Mouse (Mus musculus) midbrain, embryonic 11.5 days (tissue): Measurements from ENCODE around the gene Pdzd8. TPM values are rescaled to one million over a fixed set of nuclear protein-coding genes. Genes with fewer than 3 reads are reported as not detected.

ENCODE experiments used
- ATAC-seq: fragments of 200-750 bp; cut with Nextera tagmentation; 2 replicates; pipeline ENCODE4 v1.8.0; 2017; ENCODE audit warnings: moderate TSS enrichment, moderate library complexity; ENCODE audit not compliant: low FRiP score
- DNase-seq: peaks from one replicate; pipeline ENCODE4 v3.0.0; 2015; ENCODE audit warnings: low spot score; ENCODE audit errors: missing footprints
- H3K27ac ChIP-seq: fragments of 300-500 bp; sonication (generic); 2 replicates; pipeline ENCODE4 v1.5.1; 2014; ENCODE audit warnings: low read depth, low read length
- H3K27me3 ChIP-seq: fragments of 300-500 bp; sonication (generic); 2 replicates; pipeline ENCODE4 v1.6.1; 2014; ENCODE audit warnings: mild to moderate bottlenecking, low read length, moderate library complexity, mixed read lengths; ENCODE audit not compliant: control insufficient read depth, insufficient read depth
- H3K36me3 ChIP-seq: fragments of 300-500 bp; sonication (generic); 2 replicates; pipeline ENCODE4 v1.6.1; 2014; ENCODE audit warnings: mild to moderate bottlenecking, low read length, moderate library complexity, mixed read lengths; ENCODE audit not compliant: control insufficient read depth, insufficient read depth
- H3K4me1 ChIP-seq: fragments of 300-500 bp; sonication (generic); 2 replicates; pipeline ENCODE4 v1.6.1; 2014; ENCODE audit warnings: low read length; ENCODE audit not compliant: control insufficient read depth, insufficient read depth
- H3K4me2 ChIP-seq: fragments of 300-500 bp; sonication (generic); 2 replicates; pipeline ENCODE4 v1.6.1; 2014; ENCODE audit warnings: mild to moderate bottlenecking, moderate library complexity
- H3K4me3 ChIP-seq: fragments of 300-500 bp; sonication (generic); 2 replicates; pipeline ENCODE4 v1.5.1; 2014; ENCODE audit warnings: low read depth, low read length
- H3K9ac ChIP-seq: fragments of 300-500 bp; sonication (generic); 2 replicates; pipeline ENCODE4 v1.6.1; 2014; ENCODE audit warnings: low read length
- H3K9me3 ChIP-seq: fragments of 300-500 bp; sonication (generic); 2 replicates; pipeline ENCODE4 v1.6.1; 2016; ENCODE audit warnings: low read length; ENCODE audit not compliant: control insufficient read depth
- WGBS: fragments of 180-500 bp; shearing (Covaris S2); extraction: QIAGEN DNeasy Blood & Tissue Kit; methylation state at CpG from one replicate; pipeline ENCODE4 v1.1.7; 2014; 5-methylcytosine and 5-hydroxymethylcytosine counted together
- polyA plus RNA-seq: library from polyadenylated mRNA; unstranded; fragments of >200 nt; fragmentation: Nextera tagmentation; extraction: Ambion mirVana; gene quantifications from 2 replicates; pipeline ENCODE4 v1.2.1, GENCODE M21; 2014

Gene Pdzd8
- polyA plus RNA-seq, 1 experiment from 2014 or later: 12.9 TPM

DNA sequence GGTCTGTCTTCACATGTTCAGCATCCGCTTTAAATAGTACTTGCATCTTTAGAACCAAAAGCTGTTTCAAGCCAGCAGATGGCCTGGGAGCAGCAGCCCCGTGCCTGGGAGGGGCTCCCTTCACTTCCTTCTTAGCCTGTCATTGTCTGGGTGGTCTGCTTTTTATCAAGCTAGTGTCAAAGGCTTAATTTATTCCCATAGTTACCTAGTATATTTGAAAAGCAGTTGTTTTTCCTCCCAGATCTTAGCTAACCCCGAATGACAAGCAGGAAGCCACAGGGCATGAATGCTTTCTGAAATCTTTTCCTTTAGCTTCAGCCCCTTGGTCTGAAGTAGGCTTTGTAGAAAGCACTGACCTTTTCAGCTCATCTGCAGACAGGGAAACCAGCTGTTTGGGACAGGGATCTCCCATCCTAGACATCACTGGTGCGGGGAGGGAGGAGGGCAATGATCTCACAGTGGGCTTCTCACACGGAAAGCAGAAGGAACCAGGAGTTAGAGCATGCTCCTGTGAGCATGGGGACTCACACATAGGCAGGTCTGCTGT, 78.1 kb downstream of the Pdzd8 start:
- Histone ChIP-seq H3K4me3 (no peak overlapping the region), H3K4me2 (no peak overlapping the region), H3K36me3 (no peaks in the 10 kb centered on the region), H3K4me1 (peaks cover 26% of the 10 kb centered on the region), H3K9ac (0 out of 2 replicates have a peak overlapping the region, but pooled peaks have one; percentile 6), H3K9me3 (no peaks in the 10 kb centered on the region), H3K27ac (peak overlapping the region; percentile 45), H3K27me3 (peaks cover 26% of the 10 kb centered on the region)
- DNase-seq: peak; percentile 94
- peak; percentile 80 for ATAC-seq
- WGBS: 14% methylated on average over 5 of the region's 5 CpGs

DNA sequence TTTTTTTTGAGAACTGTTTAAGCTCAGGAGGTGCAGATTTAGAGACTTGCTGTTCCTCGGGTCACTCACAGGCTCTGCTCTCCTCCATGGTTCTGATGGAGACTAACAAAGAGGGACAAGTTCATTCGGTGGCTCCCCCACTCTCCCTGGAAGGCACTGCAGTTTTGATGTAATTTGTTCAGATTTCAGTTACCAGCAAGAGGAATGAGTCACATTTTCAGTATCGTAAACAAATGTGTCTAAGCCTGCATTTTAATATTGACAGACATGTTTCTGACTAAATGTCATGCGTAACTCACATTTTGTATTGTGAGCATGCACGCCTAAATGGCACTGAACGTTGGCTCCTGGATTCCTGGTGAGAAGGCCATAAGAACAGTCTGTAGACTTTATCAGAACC, 79.7 kb downstream of the Pdzd8 start:
- ATAC-seq: no peak
- Histone ChIP-seq H3K4me1 (peaks cover 30% of the 10 kb centered on the region), H3K4me2 (no peak overlapping the region), H3K4me3 (no peak overlapping the region), H3K36me3 (no peaks in the 10 kb centered on the region), H3K9me3 (no peaks in the 10 kb centered on the region), H3K27me3 (peaks cover 32% of the 10 kb centered on the region), H3K9ac (no peak overlapping the region), H3K27ac (no peak overlapping the region)
- DNase-seq: peak; percentile 89
- 56% methylated on average over 6 of the region's 6 CpGs for WGBS

DNA sequence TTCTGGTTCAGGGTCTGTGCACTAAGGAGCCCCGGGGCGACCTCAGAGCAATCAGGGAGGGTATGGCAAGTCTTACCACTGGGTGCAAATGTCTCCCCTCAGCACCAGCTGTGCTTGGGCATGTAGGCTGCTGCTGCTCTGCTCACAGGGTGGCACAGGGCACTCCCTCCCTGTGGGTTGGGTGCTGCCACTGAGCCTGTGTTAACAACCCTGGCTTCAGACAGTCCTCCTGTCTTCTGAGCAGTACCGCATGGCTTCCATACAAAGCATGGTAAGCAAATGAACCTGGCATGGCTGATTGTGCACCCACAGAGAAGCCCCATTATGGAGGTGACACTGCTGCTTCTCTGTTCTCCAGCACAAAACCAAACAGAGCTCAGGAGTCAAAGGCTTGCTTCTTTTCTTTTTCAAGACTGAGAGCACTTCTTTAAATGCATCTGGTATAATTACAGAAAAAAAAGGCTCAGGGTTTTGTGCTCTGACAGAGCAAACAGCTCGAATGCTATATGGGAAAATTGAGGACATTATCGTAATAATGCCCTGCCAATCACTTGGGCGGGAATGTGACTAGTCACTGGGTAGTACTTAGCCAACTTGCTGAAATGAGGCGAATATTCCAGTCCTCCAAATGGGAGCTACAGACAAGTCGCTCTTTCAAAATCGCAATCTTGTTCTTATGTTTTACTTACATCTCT, 80.6 kb downstream of the Pdzd8 start:
- no peaks in the 10 kb centered on the region for H3K36me3 ChIP-seq
- 0 out of 2 replicates have a peak overlapping the region, but pooled peaks have one; percentile 12 for H3K9ac ChIP-seq
- H3K27me3 ChIP-seq: peaks cover 40% of the 10 kb centered on the region
- H3K4me1 ChIP-seq: peaks cover 36% of the 10 kb centered on the region
- no peak overlapping the region for H3K4me2 ChIP-seq
- DNase-seq: peak; percentile 88
- ATAC-seq: no peak
- no peak overlapping the region for H3K27ac ChIP-seq
- no peak overlapping the region for H3K4me3 ChIP-seq
- H3K9me3 ChIP-seq: no peaks in the 10 kb centered on the region
- 59% methylated on average over 9 of the region's 9 CpGs for WGBS

DNA sequence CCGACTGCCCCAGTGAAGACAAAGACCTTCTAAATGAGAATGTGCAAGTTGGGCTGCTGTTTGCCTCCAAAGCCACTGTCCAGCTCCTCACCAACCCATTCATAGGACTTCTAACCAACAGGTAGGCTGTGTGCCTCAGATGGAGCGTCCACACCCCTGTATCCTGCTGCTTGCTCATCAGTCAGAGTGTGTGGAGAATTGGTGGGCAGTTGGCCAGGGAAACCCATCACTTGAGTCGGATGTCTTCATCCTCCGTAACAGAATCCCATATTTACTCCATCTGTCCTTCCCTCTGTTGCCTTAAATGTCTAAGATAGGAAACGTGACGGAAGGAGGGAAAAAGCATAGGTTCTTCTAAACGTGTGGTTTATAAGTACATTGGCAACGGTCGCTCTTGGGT, 82.4 kb downstream of the Pdzd8 start:
- H3K4me1 ChIP-seq: peaks cover 36% of the 10 kb centered on the region
- H3K27me3 ChIP-seq: peaks cover 35% of the 10 kb centered on the region
- H3K27ac ChIP-seq: no peak overlapping the region
- no peaks in the 10 kb centered on the region for H3K9me3 ChIP-seq
- H3K4me2 ChIP-seq: no peak overlapping the region
- no peaks in the 10 kb centered on the region for H3K36me3 ChIP-seq
- no peak overlapping the region for H3K4me3 ChIP-seq
- WGBS: 90% methylated on average over 9 of the region's 9 CpGs
- DNase-seq (no peak), ATAC-seq (no peak)
- H3K9ac ChIP-seq: no peak overlapping the region

DNA sequence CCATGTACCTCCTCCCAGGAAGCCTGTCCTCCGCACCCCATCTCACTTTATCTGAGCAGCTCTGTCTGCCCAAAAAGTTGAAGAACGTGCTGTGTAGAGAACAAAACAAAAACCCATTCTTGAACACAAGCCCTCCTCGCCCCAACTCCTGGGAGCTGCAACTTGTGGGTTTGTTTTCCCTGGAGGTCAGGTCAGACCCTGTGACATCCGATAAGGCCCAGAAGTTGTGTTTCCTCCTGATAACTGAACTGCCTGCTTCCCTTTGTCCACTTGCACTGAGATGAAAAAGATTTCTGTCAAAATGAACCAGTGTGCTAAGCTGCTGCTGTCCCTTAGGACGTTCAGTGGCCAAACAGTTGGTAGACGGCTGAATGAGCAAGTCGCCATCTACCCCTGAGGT, 84.0 kb downstream of the Pdzd8 start:
- no peak overlapping the region for H3K27ac ChIP-seq

DNA sequence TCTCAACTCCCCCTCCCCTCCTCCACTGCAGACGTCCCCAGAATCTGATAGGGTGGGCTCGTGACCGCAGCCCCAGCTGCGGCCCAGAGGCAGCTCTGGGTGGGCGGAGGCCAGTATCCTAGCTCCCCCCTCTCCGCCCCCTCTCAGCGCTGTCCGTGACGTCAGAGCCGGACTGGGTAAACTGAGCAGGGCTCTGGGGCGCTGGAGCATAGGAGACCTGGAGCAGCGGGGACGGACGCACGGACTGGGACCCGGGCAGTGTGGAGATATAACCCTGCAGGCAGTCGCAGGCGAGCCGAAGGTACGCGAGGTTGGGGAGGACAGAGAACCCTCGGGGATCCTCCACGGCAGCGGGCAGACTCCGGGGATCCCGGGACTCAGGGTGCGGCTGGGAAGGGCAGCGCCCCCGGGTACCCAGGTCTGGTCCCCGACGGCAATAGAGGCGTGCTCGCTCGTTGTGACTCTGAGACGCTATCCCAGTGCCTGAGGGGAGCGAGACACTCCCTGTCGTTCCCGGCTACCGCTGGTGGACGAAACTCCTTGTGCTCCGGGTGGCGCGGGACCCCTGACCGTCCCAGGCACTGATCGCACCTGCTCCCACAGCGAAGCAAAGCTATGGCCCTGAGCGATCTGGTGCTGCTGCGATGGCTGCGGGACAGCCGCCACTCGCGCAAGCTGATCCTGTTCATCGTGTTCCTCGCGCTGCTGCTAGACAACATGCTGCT, 84.7 kb downstream of the Pdzd8 start, which contains the start of gene Slc18a2:
TSS of gene Slc18a2 (plus strand) at position 179 of the 725 bp plus-strand sequence.
- ATAC-seq: peak; percentile 90
- peaks cover 31% of the 10 kb centered on the region for H3K27me3 ChIP-seq
- under 1% methylated on average over 55 of the region's 55 CpGs for WGBS
- H3K9me3 ChIP-seq: peaks cover 2% of the 10 kb centered on the region; the same call in 1 of the 2 replicates
- H3K4me2 ChIP-seq: peak within 1 kb of the TSS; percentile 80
- peak within 1 kb of the TSS; percentile 47 for H3K9ac ChIP-seq
- peak within 1 kb of the TSS; percentile 40 for H3K4me3 ChIP-seq
- peak; percentile 95 for DNase-seq
- H3K36me3 ChIP-seq: no peaks in the 10 kb centered on the region
- H3K27ac ChIP-seq: no peak within 1 kb of the TSS
- H3K4me1 ChIP-seq: peaks cover 20% of the 10 kb centered on the region

More for the DNA sequence above, 84.0 kb downstream of the Pdzd8 start:
- Histone ChIP-seq H3K27me3 (peaks cover 34% of the 10 kb centered on the region), H3K4me1 (peaks cover 23% of the 10 kb centered on the region), H3K36me3 (no peaks in the 10 kb centered on the region), H3K9ac (no peak overlapping the region; the same call in 1 of the 2 replicates), H3K4me3 (peak overlapping the region; percentile 40; the same call in 1 of the 2 replicates), H3K4me2 (peak overlapping the region; percentile 80), H3K9me3 (peaks cover 2% of the 10 kb centered on the region; the same call in 1 of the 2 replicates)
- 48% methylated on average over 7 of the region's 7 CpGs for WGBS
- DNase-seq (peak; percentile 88), ATAC-seq (no peak)

DNA sequence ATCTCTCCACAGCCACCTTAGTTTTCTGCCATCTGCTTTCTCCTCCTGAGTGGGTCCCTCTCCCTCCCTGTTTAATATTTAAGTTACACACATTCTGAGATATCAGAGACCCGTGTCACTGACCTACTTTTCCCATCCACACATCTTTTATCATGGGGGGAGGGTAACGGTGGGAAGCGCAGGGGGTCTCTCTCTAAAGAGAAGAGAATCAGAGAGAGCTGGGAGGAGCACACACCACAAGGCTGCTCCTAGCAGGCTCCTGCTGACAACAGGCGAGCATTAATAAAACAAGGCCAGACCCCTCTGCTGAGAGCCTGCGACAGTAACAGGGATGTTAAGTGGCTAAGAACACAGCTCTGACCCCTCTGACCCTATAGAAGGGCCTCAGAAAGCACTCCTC, 85.9 kb downstream of the Pdzd8 start:
- no peak overlapping the region for H3K4me2 ChIP-seq
- H3K36me3 ChIP-seq: no peaks in the 10 kb centered on the region
- no peak for ATAC-seq
- peaks cover 27% of the 10 kb centered on the region for H3K27me3 ChIP-seq
- DNase-seq: no peak
- WGBS: 33% methylated on average over 5 of the region's 5 CpGs
- H3K4me3 ChIP-seq: no peak overlapping the region
- H3K27ac ChIP-seq: no peak overlapping the region
- peaks cover 2% of the 10 kb centered on the region; the same call in 1 of the 2 replicates for H3K9me3 ChIP-seq
- H3K4me1 ChIP-seq: peaks cover 11% of the 10 kb centered on the region
- H3K9ac ChIP-seq: no peak overlapping the region

DNA sequence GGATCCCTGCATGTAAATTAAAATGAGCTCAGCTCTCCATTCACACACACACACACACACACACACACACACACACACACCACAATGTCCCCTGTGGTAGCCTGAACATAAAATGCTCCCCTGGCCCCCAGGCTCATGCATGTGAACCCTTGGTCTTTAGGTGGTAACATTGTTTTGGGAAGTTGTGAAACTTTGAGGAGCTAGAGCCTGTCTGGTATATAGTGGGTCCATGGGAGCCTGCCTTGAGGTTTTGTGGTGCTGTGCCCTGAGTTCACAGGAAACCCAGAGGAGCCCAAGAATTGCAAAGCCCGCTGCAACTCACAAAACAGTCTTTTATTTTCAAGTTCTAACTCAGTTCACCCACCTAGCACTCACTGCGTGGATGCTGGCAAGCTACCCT, 92.9 kb downstream of the Pdzd8 start:
- WGBS: 79% methylated on average over 2 of the region's 2 CpGs
- H3K9ac ChIP-seq: no peak overlapping the region
- DNase-seq (no peak), ATAC-seq (no peak)
- H3K4me3 ChIP-seq: no peak overlapping the region
- no peaks in the 10 kb centered on the region for H3K36me3 ChIP-seq
- H3K4me1 ChIP-seq: no peaks in the 10 kb centered on the region
- H3K27ac ChIP-seq: no peak overlapping the region
- no peaks in the 10 kb centered on the region for H3K27me3 ChIP-seq
- no peak overlapping the region for H3K4me2 ChIP-seq
- H3K9me3 ChIP-seq: peaks cover 2% of the 10 kb centered on the region; the same call in 1 of the 2 replicates
